Mouse (Mus musculus) embryonic fibroblast, embryonic 13.5 days (primary cell): ENCODE results near the gene Hist1h2ab. TPM values are rescaled to one million over a fixed set of nuclear protein-coding genes. Genes with fewer than 3 reads are reported as not detected.
"Not testable (repeated sequence)": the region's sequence is repeated elsewhere in the genome, so short reads cannot be mapped to it uniquely, and the experiment has no call there.

ENCODE experiments used
- H3K27ac ChIP-seq: 2 replicates; pipeline ENCODE4 v1.5.1; 2012; ENCODE audit warnings: low read length, control low read depth, inconsistent platforms; ENCODE audit not compliant: insufficient read depth
- H3K4me1 ChIP-seq: 2 replicates; pipeline ENCODE4 v1.6.1; 2011; ENCODE audit warnings: low read length; ENCODE audit not compliant: control insufficient read depth, insufficient read depth
- H3K4me3 ChIP-seq: 2 replicates; pipeline ENCODE4 v1.5.1; 2011; ENCODE audit warnings: mild to moderate bottlenecking, control low read depth, low read length; ENCODE audit not compliant: insufficient read depth
- CTCF ChIP-seq: IDR thresholded peaks from 2 replicates; pipeline ENCODE4 v1.5.1; 2011; ENCODE audit warnings: mild to moderate bottlenecking, control low read depth, low read length, moderate library complexity, borderline replicate concordance; ENCODE audit not compliant: insufficient read depth
- POLR2A ChIP-seq: IDR thresholded peaks from 2 replicates; pipeline ENCODE4 v1.6.1; 2011; ENCODE audit warnings: low read depth, mild to moderate bottlenecking, control low read depth, low read length, moderate library complexity
- polyA plus RNA-seq: library from polyadenylated mRNA; stranded (reverse); fragments of >200 nt; gene quantifications from 2 replicates; pipeline ENCODE4 v1.2.4, GENCODE M21; 2011; ENCODE audit warnings: low read depth; ENCODE audit not compliant: missing spikeins, insufficient read length

The Hist1h2ab gene
- polyA plus RNA-seq, 1 experiment: 12.3 TPM

DNA sequence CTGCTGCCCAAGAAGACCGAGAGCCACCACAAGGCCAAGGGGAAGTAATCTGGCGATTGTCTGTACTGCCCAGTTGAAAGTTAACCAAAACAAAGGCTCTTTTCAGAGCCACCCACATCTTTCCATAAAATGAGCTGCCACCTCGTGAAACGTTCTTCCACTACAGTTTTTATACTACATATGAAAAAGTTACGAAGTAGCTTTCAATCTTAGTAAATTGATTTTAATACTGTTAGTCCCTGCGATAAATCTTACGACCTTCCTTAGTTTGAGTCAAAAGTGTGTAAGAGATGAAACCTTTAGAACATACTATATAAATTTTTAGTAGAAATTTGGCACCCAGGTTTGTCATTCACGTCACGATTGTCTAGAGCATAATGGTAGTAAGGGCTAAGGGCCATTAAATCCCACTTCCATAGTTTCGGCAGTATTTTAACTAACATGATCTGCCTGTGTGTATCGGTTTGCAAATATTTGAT, 591 bp downstream of the Hist1h2ab start:
- peak overlapping the region; percentile 36 for H3K4me3 ChIP-seq
- TF ChIP-seq CTCF (no peak), POLR2A (no peak; the same call in 1 of the 2 replicates)
- H3K27ac ChIP-seq: peak overlapping the region; percentile 87
- peaks cover 6% of the 10 kb centered on the region for H3K4me1 ChIP-seq

DNA sequence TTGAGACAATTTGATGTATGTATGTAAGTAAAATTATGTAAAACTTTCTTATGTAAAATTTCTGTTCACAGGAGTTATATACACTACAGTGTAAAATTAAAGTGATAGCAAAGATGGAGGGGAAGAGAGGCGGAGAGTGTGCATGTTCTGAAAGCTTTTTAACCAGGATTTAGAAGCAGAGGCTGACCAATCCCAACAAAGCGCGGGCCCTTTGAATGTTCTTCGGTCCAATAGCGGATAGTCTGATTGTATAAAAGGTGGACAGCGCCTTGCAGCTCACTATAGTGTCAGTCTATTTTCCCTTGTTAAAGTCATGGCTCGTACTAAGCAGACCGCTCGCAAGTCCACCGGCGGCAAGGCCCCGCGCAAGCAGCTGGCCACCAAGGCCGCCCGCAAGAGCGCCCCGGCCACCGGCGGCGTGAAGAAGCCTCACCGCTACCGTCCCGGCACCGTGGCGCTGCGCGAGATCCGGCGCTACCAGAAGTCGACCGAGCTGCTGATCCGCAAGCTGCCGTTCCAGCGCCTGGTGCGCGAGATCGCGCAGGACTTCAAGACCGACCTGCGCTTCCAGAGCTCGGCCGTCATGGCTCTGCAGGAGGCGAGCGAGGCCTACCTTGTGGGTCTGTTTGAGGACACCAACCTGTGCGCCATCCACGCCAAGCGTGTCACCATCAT, 1.3 kb downstream of the Hist1h2ab start, which contains the start of gene Hist1h3b:
Hist1h3b (plus strand) TSS at position 201 of the 675 bp plus-strand sequence.
- not testable (repeated sequence) for H3K4me1 ChIP-seq
- peak within 1 kb of the TSS; percentile 87 for H3K27ac ChIP-seq
- peak within 1 kb of the TSS; percentile 37 for H3K4me3 ChIP-seq
- TF ChIP-seq POLR2A: peak; percentile 82

DNA sequence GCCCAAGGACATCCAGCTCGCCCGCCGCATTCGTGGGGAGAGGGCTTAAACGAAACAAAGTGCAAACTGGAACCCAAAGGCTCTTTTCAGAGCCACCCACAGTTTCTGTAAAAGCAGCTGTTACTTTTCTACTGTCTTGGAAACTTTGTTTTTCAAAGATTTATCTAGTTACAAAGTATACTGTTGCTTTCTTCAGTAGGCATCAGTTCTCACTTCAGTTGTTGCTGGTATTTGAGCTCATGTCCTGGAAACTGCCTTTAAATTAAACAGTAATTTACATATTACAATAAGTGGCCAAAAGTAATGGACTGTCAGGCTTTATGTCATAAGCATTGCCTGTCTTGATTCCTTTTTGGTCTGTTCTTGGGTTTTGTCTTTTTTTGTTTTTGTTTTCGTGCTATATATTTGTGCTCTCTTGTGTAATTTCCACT, 1.8 kb downstream of the Hist1h2ab start:
- Histone ChIP-seq H3K27ac (peak overlapping the region; percentile 69), H3K4me3 (peak overlapping the region; percentile 37), H3K4me1 (peaks cover 6% of the 10 kb centered on the region)
- TF ChIP-seq POLR2A (no peak), CTCF (no peak)

DNA sequence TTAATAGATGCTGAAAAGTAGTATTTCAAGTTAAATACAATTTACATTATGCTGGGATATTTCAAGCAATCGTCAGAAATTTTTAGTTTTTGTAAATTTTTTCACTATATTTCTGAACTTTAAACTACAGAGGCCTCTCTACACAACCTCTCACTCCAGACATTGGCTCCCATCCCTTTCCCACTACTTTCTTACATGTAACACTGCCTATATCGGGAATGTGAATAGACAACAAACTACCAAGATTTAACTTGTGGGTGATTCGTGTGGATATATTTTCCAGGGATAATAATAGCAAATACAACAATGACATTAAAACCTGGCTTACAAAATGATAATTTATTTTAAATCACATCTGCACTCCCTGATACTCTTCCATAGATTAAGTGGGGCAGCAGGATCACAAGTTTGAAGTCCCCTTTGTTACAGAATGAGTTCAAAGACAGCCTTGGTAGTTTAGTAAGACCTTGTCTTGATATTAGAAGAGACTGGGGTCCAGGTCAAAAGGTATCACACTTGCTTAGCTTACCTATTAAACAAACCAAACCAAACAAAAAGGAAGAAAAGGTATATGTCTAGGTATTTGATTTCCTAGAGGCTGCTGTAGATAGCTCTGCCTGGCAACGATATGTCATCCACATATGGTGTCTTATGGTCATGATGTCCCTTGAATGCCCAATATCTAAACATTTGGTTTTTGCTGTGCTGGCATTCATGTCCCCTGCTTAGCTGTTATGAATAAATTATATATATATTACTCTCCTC, 2.6 kb downstream of the Hist1h2ab start:
- no peak overlapping the region for H3K27ac ChIP-seq
- H3K4me3 ChIP-seq: no peak overlapping the region
- TF ChIP-seq POLR2A: no peak
- H3K4me1 ChIP-seq: peaks cover 6% of the 10 kb centered on the region

DNA sequence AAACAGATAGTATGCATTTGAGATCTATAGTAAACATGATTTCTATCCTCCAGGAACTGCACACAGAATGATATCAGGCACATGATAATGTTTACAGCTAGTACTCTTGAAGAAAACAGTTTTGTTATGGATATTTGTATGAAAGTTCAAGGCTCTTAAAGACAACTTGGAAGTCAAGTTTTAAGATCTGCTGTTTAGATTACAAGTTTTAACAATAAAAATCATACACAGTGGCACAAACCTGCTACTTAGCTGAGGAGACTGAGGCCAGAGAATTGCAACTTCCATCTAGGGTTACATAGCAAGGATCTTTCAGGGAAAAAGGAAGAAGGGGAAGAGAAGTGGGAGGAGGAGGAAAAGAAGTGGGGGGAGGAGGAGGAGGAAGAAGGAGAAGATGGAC, 4.1 kb downstream of the Hist1h2ab start:
- Histone ChIP-seq H3K4me1 (peaks cover under 1% of the 10 kb centered on the region; the same call in 1 of the 2 replicates), H3K27ac (no peak overlapping the region), H3K4me3 (no peak overlapping the region)
- TF ChIP-seq POLR2A (no peak), CTCF (no peak)

DNA sequence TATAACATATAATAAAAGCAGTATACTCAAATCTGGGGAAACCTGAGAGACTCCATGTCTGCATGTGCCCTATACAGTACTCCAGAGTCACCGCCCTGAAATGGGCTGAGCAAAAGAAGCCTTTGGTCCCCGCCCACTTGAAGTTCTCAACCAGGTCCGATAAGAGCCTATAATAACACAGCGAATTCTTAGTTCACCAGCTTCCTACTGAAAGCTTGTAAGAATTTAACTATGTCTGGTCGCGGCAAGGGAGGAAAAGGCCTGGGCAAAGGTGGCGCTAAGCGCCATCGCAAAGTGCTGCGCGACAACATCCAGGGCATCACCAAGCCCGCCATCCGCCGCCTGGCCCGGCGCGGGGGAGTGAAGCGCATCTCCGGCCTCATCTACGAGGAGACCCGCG, 5.9 kb downstream of the Hist1h2ab start, which contains the start of gene Hist1h4b:
Hist1h4b (plus strand) TSS at position 224 of the 400 bp plus-strand sequence.
- H3K4me3 ChIP-seq: peak within 1 kb of the TSS; percentile 34
- no peaks in the 10 kb centered on the region for H3K4me1 ChIP-seq
- TF ChIP-seq POLR2A (peak; percentile 97), CTCF (no peak)
- peak within 1 kb of the TSS; percentile 82 for H3K27ac ChIP-seq

DNA sequence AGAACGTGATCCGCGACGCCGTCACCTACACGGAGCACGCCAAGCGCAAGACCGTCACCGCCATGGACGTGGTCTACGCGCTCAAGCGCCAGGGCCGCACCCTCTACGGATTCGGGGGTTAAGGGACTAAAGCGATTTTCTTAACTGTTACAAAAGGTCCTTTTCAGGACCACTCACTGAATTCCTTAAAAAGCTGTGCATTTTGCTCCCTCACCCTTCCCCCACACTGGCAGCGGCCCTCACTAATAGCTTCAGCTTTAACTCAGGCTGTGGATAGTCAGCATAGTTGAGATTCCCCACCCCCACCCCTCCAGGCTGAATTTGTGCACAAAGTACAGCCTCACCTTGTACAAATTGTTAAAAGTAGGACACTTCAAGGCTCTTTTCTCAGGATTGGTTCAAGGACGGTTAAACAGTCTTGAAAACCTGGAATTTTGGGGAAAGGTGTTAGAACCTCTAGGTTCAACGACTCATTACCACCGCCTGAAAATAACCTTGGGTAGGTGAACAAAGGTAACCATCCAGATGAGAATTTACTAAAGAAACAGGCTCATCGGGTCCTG, 6.4 kb downstream of the Hist1h2ab start:
- peak overlapping the region; percentile 82 for H3K27ac ChIP-seq

DNA sequence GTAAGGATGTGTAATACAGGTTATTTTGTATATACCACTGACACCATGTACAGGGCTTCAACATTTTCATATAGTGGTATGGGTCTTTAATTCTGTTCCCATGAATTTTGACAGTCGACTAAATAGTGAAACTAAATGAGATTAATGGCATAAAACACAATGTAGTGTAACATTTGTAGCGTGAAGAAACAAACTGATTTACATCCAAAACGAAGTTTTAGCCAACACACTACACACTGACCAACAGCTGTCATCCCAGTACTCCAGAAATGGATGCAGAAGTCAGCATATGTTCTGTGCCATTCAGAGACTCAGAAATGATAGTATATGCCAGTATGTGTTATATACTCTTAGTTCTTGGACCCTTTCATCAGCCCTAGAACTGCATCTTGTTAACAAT, 7.0 kb downstream of the Hist1h2ab start:
- H3K4me1 ChIP-seq: no peaks in the 10 kb centered on the region
- no peak overlapping the region for H3K27ac ChIP-seq
- H3K4me3 ChIP-seq: no peak overlapping the region
- TF ChIP-seq CTCF (no peak), POLR2A (0 out of 2 replicates have a peak, but pooled peaks have one; percentile 28)

More for the DNA sequence above, 6.4 kb downstream of the Hist1h2ab start:
- Histone ChIP-seq H3K4me3 (peak overlapping the region; percentile 34), H3K4me1 (no peaks in the 10 kb centered on the region)
- TF ChIP-seq POLR2A (peak; percentile 72; the same call in 1 of the 2 replicates), CTCF (no peak)

DNA sequence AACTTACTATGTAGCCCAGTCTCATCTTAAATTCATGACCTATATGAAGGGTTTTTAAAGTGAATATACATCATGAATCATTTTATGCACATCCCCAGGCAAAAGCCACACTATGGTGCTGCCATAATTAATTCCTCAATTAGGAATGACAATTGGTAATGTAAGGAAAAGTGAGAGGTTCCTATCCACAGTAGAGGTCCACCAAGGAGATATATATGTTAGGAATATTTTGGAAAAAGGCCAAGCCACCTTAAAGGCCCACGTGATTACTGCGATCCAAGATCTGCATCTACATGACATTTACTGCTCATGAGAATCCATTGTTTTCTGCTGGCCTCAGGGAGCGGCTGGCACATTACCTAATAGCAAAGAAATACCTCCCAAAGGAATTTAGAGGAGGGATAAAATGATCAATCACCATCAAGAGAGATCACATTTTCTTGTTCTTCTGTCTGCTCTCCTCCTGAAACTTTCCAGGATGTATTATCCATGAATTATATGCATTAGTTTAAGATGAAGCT, 8.4 kb downstream of the Hist1h2ab start:
- Histone ChIP-seq H3K4me1 (no peaks in the 10 kb centered on the region), H3K4me3 (no peak overlapping the region), H3K27ac (no peak overlapping the region)
- TF ChIP-seq POLR2A: no peak
- no peak for TF ChIP-seq CTCF
